Comparison of ENCODE assay signal across 19 mouse cellular contexts in genomic region chr1:58621251-58621650, GRCm38 (mm10). TPM values are rescaled to one million over a fixed set of nuclear protein-coding genes. Genes with fewer than 3 reads are reported as not detected.
DNase-seq lines count a peak whose midpoint lies in the region; TF ChIP-seq lines count a peak whose summit lies in the region.
"Had no signal": no experiment of that assay in that cellular context is flagged by ENCODE, and none has a peak within 500 bp of the region (broad histone marks: within the 10 kb centered on the region; RNA-seq: fewer than 3 reads in every experiment).

No protein-coding gene starts in this region.

- H3K27ac ChIP-seq in cerebellum, adult 2 months (ENCODE audit: insufficient read depth, low read length), result peak overlapping the region; percentile 62; the same call in 1 of the 2 replicates
- H3K27ac ChIP-seq in heart, embryonic 10.5 days, result no peak overlapping the region
- H3K27ac ChIP-seq in brown adipose tissue, adult 24 weeks (replicated peaks; ENCODE audit: low read depth, low read length), result peak overlapping the region; percentile 99
- H3K27ac ChIP-seq: embryonic facial prominence, embryonic 13.5 days; forebrain, embryonic 13.5 days; hindbrain, embryonic 13.5 days; midbrain, embryonic 10.5 days had no signal

- TF ChIP-seq POLR2A in cerebellum, adult 2 months (IDR thresholded peaks at IDR 0.05; ENCODE audit: borderline replicate concordance, insufficient read depth, low read length), result no peak

- no peak overlapping the region for H3K4me3 ChIP-seq in cerebellum, adult 2 months (replicated peaks; ENCODE audit: insufficient read depth, low read depth, low read length)
- H3K4me3 ChIP-seq in heart, embryonic 10.5 days, result no peak overlapping the region
- no peak overlapping the region for H3K4me3 ChIP-seq in brown adipose tissue, adult 24 weeks (ENCODE audit: insufficient read depth, low read depth, low read length)
- H3K4me3 ChIP-seq: embryonic facial prominence, embryonic 13.5 days; erythroblast, embryonic 14.5 days; forebrain, embryonic 13.5 days; hindbrain, embryonic 13.5 days; midbrain, embryonic 10.5 days; myocyte had no signal

- no peaks in the 10 kb centered on the region for H3K36me3 ChIP-seq in heart, embryonic 10.5 days
- H3K36me3 ChIP-seq: embryonic facial prominence, embryonic 13.5 days; hindbrain, embryonic 13.5 days; midbrain, embryonic 10.5 days had no signal

- TF ChIP-seq CTCF in cerebellum, adult 2 months (IDR thresholded peaks at IDR 0.05; ENCODE audit: borderline replicate concordance, insufficient read depth, low read depth, low read length), result no peak

- no peaks in the 10 kb centered on the region for H3K27me3 ChIP-seq in cerebellum, adult 2 months (ENCODE audit: control insufficient read depth, insufficient read depth, low read length)
- no peaks in the 10 kb centered on the region for H3K27me3 ChIP-seq in heart, embryonic 10.5 days (ENCODE audit: insufficient read depth, poor library complexity, severe bottlenecking)
- H3K27me3 ChIP-seq: embryonic facial prominence, embryonic 13.5 days; forebrain, embryonic 13.5 days; hindbrain, embryonic 13.5 days had no signal

- no peaks in the 10 kb centered on the region for H3K9me3 ChIP-seq in heart, embryonic 10.5 days
- H3K9me3 ChIP-seq: embryonic facial prominence, embryonic 13.5 days; forebrain, embryonic 13.5 days; hindbrain, embryonic 13.5 days had no signal

- intact Hi-C loops in heart, postnatal 10 days (cut with DNase I), result no loop called here

- peaks cover 3% of the 10 kb centered on the region; the same call in 1 of the 2 replicates for H3K4me1 ChIP-seq in cerebellum, adult 2 months (ENCODE audit: control insufficient read depth, insufficient read depth, low read length)
- 0 out of 2 replicates have a peak, but pooled peaks cover 2% of the 10 kb centered on the region for H3K4me1 ChIP-seq in heart, embryonic 10.5 days
- H3K4me1 ChIP-seq in brown adipose tissue, adult 24 weeks (ENCODE audit: control insufficient read depth, insufficient read depth, insufficient read length, low read length), result peaks cover 7% of the 10 kb centered on the region; the same call in 1 of the 2 replicates
- H3K4me1 ChIP-seq: embryonic facial prominence, embryonic 13.5 days; hindbrain, embryonic 13.5 days; midbrain, embryonic 10.5 days had no signal

- 86% methylated on average over 3 of the region's 3 CpGs for WGBS in cerebellum, adult 2 months
- whole genome bisulfite sequencing in heart, embryonic 10.5 days, result 81% methylated on average over 3 of the region's 3 CpGs

- DNase-seq in cerebellum, adult 2 months, result no peak
- no peak for DNase-seq in cerebellum, postnatal 10 days
- DNase-seq in heart, postnatal 10 days, result peak; percentile 41 to 57
- DNase-seq in heart, embryonic 10.5 days (ENCODE audit: low spot score), result no peak
- DNase-seq in kidney, postnatal 36 days, result peak; percentile 29 to 60
- DNase-seq in kidney, postnatal 4 days, result no peak
- DNase-seq: embryo, embryonic 11 days; layer of hippocampus, postnatal 36 days; lung, adult 18-20 months; lung, postnatal 10 days; right cerebral cortex, postnatal 25 days; spleen, adult 18-20 months had no signal

RNA-seq across cellular contexts. Expression of gene Ndufb3, which starts 35.1 kb away (rescaled TPM):
- 242 and 268 TPM in 2 replicates for polyA plus RNA-seq in cerebellum, adult 2 months (2012; rRNA removed)
- 100 to 1,000 TPM; 233 to 237 TPM for total RNA-seq in heart, postnatal 10 days (2021)
- polyA plus RNA-seq in heart, embryonic 10.5 days (2016; fragmentation: Nextera tagmentation; extraction: Ambion mirVana), result 172 and 198 TPM in 2 replicates
- polyA plus RNA-seq in brown adipose tissue, adult 24 weeks (2012; ENCODE audit: insufficient read depth, insufficient read length, missing spikeins), result 1,018 and 1,120 TPM in 2 replicates

RNA-seq across cellular contexts. Expression of gene Fam126b, which starts 35.1 kb away (rescaled TPM):
- 21.8 and 26.3 TPM in 2 replicates for polyA plus RNA-seq in cerebellum, adult 2 months (2012; rRNA removed)
- 10 to 100 TPM; 12.5 to 15.7 TPM for total RNA-seq in heart, postnatal 10 days (2021)
- 4.3 and 6.4 TPM in 2 replicates for polyA plus RNA-seq in heart, embryonic 10.5 days (2016; fragmentation: Nextera tagmentation; extraction: Ambion mirVana)
- 25.8 and 36.1 TPM in 2 replicates for polyA plus RNA-seq in brown adipose tissue, adult 24 weeks (2012; ENCODE audit: insufficient read depth, insufficient read length, missing spikeins)

Comparison
In these comparisons a context has a peak if more than half of its experiments do, and no peak if none do; other contexts are left out.
1. DNase-seq: peak in heart, postnatal 10 days (2 of 2) and kidney, postnatal 36 days (2 of 2); none in cerebellum, adult 2 months (0 of 2), cerebellum, postnatal 10 days (0 of 2), heart, embryonic 10.5 days (single experiment) and kidney, postnatal 4 days (0 of 2).